ENCODE assay signal across 8 mouse cellular contexts in genomic region chr15:31366596-31367480, GRCm38 (mm10). TPM values are rescaled to one million over a fixed set of nuclear protein-coding genes. Genes with fewer than 3 reads are reported as not detected.
DNase-seq lines count a peak whose midpoint lies in the region; ATAC-seq and TF ChIP-seq lines count a peak whose summit lies in the region.

No protein-coding gene starts in this region.

- no peak for DNase-seq in Patski (ENCODE audit: low read depth, low spot score)
- peak; percentile 18 for DNase-seq in forelimb bud, embryonic 11.5 days (ENCODE audit: low read depth, low spot score)
- peak; percentile 20 for DNase-seq in kidney, postnatal 14 days
- DNase-seq in ovary, postnatal 10 days (ENCODE audit: low spot score): no peak
- DNase-seq in thymus, postnatal 0 days (ENCODE audit: low spot score): no peak

- no peaks in the 10 kb centered on the region for H3K4me1 ChIP-seq in erythroblast, embryonic 14.5 days (ENCODE audit: control insufficient read depth)
- peaks cover 21% of the 10 kb centered on the region for H3K4me1 ChIP-seq in midbrain, embryonic 16.5 days (ENCODE audit: control insufficient read depth, insufficient read depth, low read length)

- H3K9ac ChIP-seq in midbrain, embryonic 16.5 days (ENCODE audit: low read depth, low read length): peak overlapping the region; percentile 57

- no peak overlapping the region for H3K27ac ChIP-seq in midbrain, embryonic 16.5 days (ENCODE audit: low read length)

- H3K27me3 ChIP-seq in erythroblast, embryonic 14.5 days (ENCODE audit: control insufficient read depth): peaks cover 53% of the 10 kb centered on the region
- no peaks in the 10 kb centered on the region for H3K27me3 ChIP-seq in Patski
- peaks cover 29% of the 10 kb centered on the region for H3K27me3 ChIP-seq in midbrain, embryonic 16.5 days (ENCODE audit: control insufficient read depth, insufficient read depth, low read depth, low read length)

- no peaks in the 10 kb centered on the region for H3K36me3 ChIP-seq in erythroblast, embryonic 14.5 days (ENCODE audit: control insufficient read depth)
- H3K36me3 ChIP-seq in midbrain, embryonic 16.5 days (ENCODE audit: control insufficient read depth, insufficient read depth, low read length): no peaks in the 10 kb centered on the region

- peak overlapping the region; percentile 98 for H3K4me2 ChIP-seq in midbrain, embryonic 16.5 days (ENCODE audit: low read length)

- CTCF ChIA-PET in Patski (lab: Charles Lee): interaction anchor here (1.6 to 1.7 kb wide), 2 partner anchors 14 to 24 kb away, joined by 3 to 4 read pairs; no protein-coding TSS in a partner anchor

- POLR2A ChIA-PET in Patski (lab: Charles Lee): interaction anchor here (0.7 to 1.2 kb wide), 3 partner anchors 17 to 43 kb away, joined by 3 to 4 read pairs (median 4); no protein-coding TSS in a partner anchor

- no peak for ATAC-seq in erythroblast, adult 5-6 weeks (replicated peaks; ENCODE audit: low FRiP score, poor library complexity, severe bottlenecking)
- ATAC-seq in Patski: peak; percentile 22
- ATAC-seq in midbrain, embryonic 16.5 days: peak; percentile 58; the same call in 1 of the 2 replicates

- H3K9me3 ChIP-seq in erythroblast, embryonic 14.5 days (ENCODE audit: control insufficient read depth, low read length): no peaks in the 10 kb centered on the region; the same call in 1 of the 2 replicates
- H3K9me3 ChIP-seq in midbrain, embryonic 16.5 days (replicated peaks; ENCODE audit: control insufficient read depth, low read length, poor library complexity, severe bottlenecking): no peaks in the 10 kb centered on the region

- WGBS in midbrain, embryonic 16.5 days: under 1% methylated on average over 70 of the region's 72 CpGs

- in situ Hi-C loops in Patski (cut with MboI; ENCODE audit: low pct_unique_long_range_greater_than_20kb): no loop called here

- peak overlapping the region; percentile 43 for H3K4me3 ChIP-seq in erythroblast, embryonic 14.5 days (replicated peaks)
- peak overlapping the region; percentile 48 for H3K4me3 ChIP-seq in midbrain, embryonic 16.5 days (ENCODE audit: low read depth, low read length)

- TF ChIP-seq CTCF in Patski (IDR thresholded peaks at IDR 0.05): no peak

RNA-seq across cellular contexts. Expression of gene Ankrd33b, which starts 0.7 kb away (rescaled TPM):
- polyA plus RNA-seq in erythroblast, embryonic 14.5 days (2012): 0.04 TPM in 1 of 2 replicates, not detected in the other
- 0.58 and 1.0 TPM in 2 replicates for total RNA-seq in erythroblast, adult 5-6 weeks (2015; ENCODE audit: low replicate concordance)
- total RNA-seq in erythroblast, adult 5-6 weeks (2017; ENCODE audit: low replicate concordance): 1.1 and 2.3 TPM in 2 replicates
- 9.3 TPM for polyA plus RNA-seq in Patski (2021)
- polyA plus RNA-seq in midbrain, embryonic 16.5 days (2015; fragmentation: Nextera tagmentation; extraction: Ambion mirVana): 0.53 and 0.69 TPM in 2 replicates
- 10.8 and 11.2 TPM in 2 replicates for polyA plus RNA-seq in thymus, postnatal 0 days (2015; fragmentation: Nextera tagmentation; extraction: Ambion mirVana)

Comparison
In these comparisons a context has a peak if more than half of its experiments do, and no peak if none do; other contexts are left out.
1. DNase-seq: peak in forelimb bud, embryonic 11.5 days (single experiment) and kidney, postnatal 14 days (single experiment); none in Patski (single experiment), ovary, postnatal 10 days (single experiment) and thymus, postnatal 0 days (single experiment).